21 mouse cellular contexts compared by ENCODE assay signal in genomic region chr13:89765966-89766365, GRCm38 (mm10). TPM values are rescaled to one million over a fixed set of nuclear protein-coding genes. Genes with fewer than 3 reads are reported as not detected.
A peak's percentile ranks its signal among the peaks of the same experiment; 100 is the strongest.
DNase-seq lines count a peak whose midpoint lies in the region; ATAC-seq lines count a peak whose summit lies in the region.
"Had no signal": no experiment of that assay in that cellular context is flagged by ENCODE, and none has a peak within 500 bp of the region (broad histone marks: within the 10 kb centered on the region; RNA-seq: fewer than 3 reads in every experiment).

No protein-coding gene starts in this region.

- ATAC-seq in megakaryocyte progenitor cell, adult 5-6 weeks (replicated peaks; ENCODE audit: poor library complexity) = peak; percentile 100
- ATAC-seq: forebrain, postnatal 0 days; hindbrain, postnatal 0 days; intestine, postnatal 0 days; midbrain, embryonic 13.5 days had no signal

- DNase-seq in adrenal gland, adult 2 months = peak; percentile 6
- no peak for DNase-seq in adrenal gland, postnatal 36 days
- peak; percentile 14 for DNase-seq in lung, postnatal 36 days
- DNase-seq in lung, postnatal 14 days = no peak
- DNase-seq in fat pad, adult 2 months (ENCODE audit: extremely low read depth, low read depth, low spot score) = peak; percentile 50
- no peak for DNase-seq in neural tube, embryonic 10.5 days (ENCODE audit: extremely low spot score, low spot score)
- DNase-seq in natural killer cell, adult 2 months (ENCODE audit: low spot score in 2 of 2) = no peak
- DNase-seq: adrenal gland, postnatal 14 days; cerebellum, adult 11-12 months; cerebellum, adult 9-11 months; forebrain, postnatal 0 days; gastrocnemius, postnatal 10 days; heart, postnatal 36 days; kidney, postnatal 25 days; lung, embryonic 14.5 days; right cerebral cortex, adult 18-20 months; thymus, adult 2 months had no signal

RNA-seq across cellular contexts. Expression of gene Vcan, which starts 23.7 kb away (rescaled TPM):
- total RNA-seq in adrenal gland, adult 2 months (2021) = 1 to 10 TPM; 2.7 to 3.2 TPM
- polyA plus RNA-seq in adrenal gland, adult 2 months (2012; rRNA removed) = 0.88 and 1.4 TPM in 2 replicates
- total RNA-seq in adrenal gland, postnatal 36 days (2021) = 1 to 10 TPM; 4.8 to 6.9 TPM
- 0.68 and 1.2 TPM in 2 replicates for total RNA-seq in megakaryocyte progenitor cell, adult 5-6 weeks (2015)
- total RNA-seq in megakaryocyte progenitor cell, adult 5-6 weeks (2017) = 0.29 and 0.30 TPM in 2 replicates

Comparison
In these comparisons a context has a peak if more than half of its experiments do, and no peak if none do; other contexts are left out.
1. DNase-seq: peak in adrenal gland, adult 2 months (single experiment), lung, postnatal 36 days (single experiment) and fat pad, adult 2 months (single experiment); none in adrenal gland, postnatal 36 days (0 of 2), lung, postnatal 14 days (single experiment), neural tube, embryonic 10.5 days (single experiment) and natural killer cell, adult 2 months (0 of 2).